ENCODE assay signal across 8 mouse cellular contexts in the genomic region with DNA sequence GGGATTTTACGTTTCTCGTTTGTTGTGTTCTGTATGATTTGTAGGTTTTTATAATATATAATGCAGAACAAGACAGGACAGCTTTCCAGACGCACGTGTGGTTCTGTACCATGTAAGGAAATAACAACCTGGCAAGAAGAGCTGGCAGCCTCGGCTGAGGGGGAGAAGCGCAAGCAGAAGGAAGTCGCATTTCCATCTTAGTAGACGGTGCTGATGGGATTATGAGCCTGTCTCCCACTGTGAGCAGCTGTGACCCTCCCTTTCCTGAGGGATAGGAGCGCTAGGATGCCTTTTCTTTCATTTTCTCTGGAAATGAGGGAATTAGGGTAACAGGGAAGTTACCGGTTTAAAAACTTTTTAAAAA. TPM values are rescaled to one million over a fixed set of nuclear protein-coding genes. Genes with fewer than 3 reads are reported as not detected.
A peak's percentile ranks its signal among the peaks of the same experiment; 100 is the strongest.
DNase-seq lines count a peak whose midpoint lies in the region; ATAC-seq and TF ChIP-seq lines count a peak whose summit lies in the region.

No protein-coding gene starts in this region.

- no peaks in the 10 kb centered on the region for H3K27me3 ChIP-seq in heart, adult 2 months (ENCODE audit: control insufficient read depth, insufficient read depth, low read length)
- H3K27me3 ChIP-seq in limb, embryonic 11.5 days (ENCODE audit: control insufficient read depth, insufficient read depth, low read length) = peaks cover 6% of the 10 kb centered on the region; the same call in 1 of the 2 replicates
- peaks cover 4% of the 10 kb centered on the region for H3K27me3 ChIP-seq in stomach, embryonic 15.5 days (replicated peaks)

- H3K36me3 ChIP-seq in heart, adult 2 months (ENCODE audit: control insufficient read depth, insufficient read depth, low read length) = no peaks in the 10 kb centered on the region
- no peaks in the 10 kb centered on the region for H3K36me3 ChIP-seq in limb, embryonic 11.5 days (ENCODE audit: control insufficient read depth, insufficient read depth, low read length)
- no peaks in the 10 kb centered on the region for H3K36me3 ChIP-seq in stomach, embryonic 15.5 days

- DNase-seq in heart, adult 2 months = no peak
- DNase-seq in heart, adult 11 months = no peak
- peak; percentile 69 for DNase-seq in retina, postnatal 1 day
- no peak for DNase-seq in retina, embryonic 14.5 days (ENCODE audit: low spot score)
- peak; percentile 44 for DNase-seq in limb, embryonic 11.5 days (ENCODE audit: low spot score)
- DNase-seq in gastrocnemius, postnatal 25 days = no peak
- DNase-seq in left cerebral cortex, adult 18-20 months (ENCODE audit: low spot score in 2 of 2) = no peak

- no peaks in the 10 kb centered on the region for H3K4me1 ChIP-seq in heart, adult 2 months (ENCODE audit: control insufficient read depth, insufficient read depth, low read length)
- H3K4me1 ChIP-seq in limb, embryonic 11.5 days (ENCODE audit: control insufficient read depth, insufficient read depth, low read length) = 0 out of 2 replicates have a peak, but pooled peaks cover 3% of the 10 kb centered on the region
- 0 out of 2 replicates have a peak, but pooled peaks cover 4% of the 10 kb centered on the region for H3K4me1 ChIP-seq in stomach, embryonic 15.5 days

- intact Hi-C loops in heart, adult 2 months (cut with DNase I) = no loop called here

- H3K9ac ChIP-seq in heart, adult 2 months (ENCODE audit: low read depth, low read length) = no peak overlapping the region; the same call in 1 of the 2 replicates
- no peak overlapping the region for H3K9ac ChIP-seq in limb, embryonic 11.5 days (ENCODE audit: low read length)
- H3K9ac ChIP-seq in stomach, embryonic 15.5 days = peak overlapping the region; percentile 26; the same call in 1 of the 2 replicates

- TF ChIP-seq EP300 in heart, adult 2 months (IDR thresholded peaks at IDR 0.05; ENCODE audit: insufficient read depth, low read depth, low read length) = no peak

- H3K27ac ChIP-seq in heart, adult 2 months = no peak overlapping the region
- H3K27ac ChIP-seq in limb, embryonic 11.5 days (replicated peaks; ENCODE audit: low read depth, low read length) = no peak overlapping the region
- H3K27ac ChIP-seq in stomach, embryonic 15.5 days = no peak overlapping the region

- peak overlapping the region; percentile 50 for H3K4me2 ChIP-seq in limb, embryonic 11.5 days (ENCODE audit: low read depth, severe bottlenecking)
- peak overlapping the region; percentile 68 for H3K4me2 ChIP-seq in stomach, embryonic 15.5 days

- no peaks in the 10 kb centered on the region for H3K79me2 ChIP-seq in heart, adult 2 months (replicated peaks; ENCODE audit: control insufficient read depth, insufficient read depth, low read length)

- no peak for ATAC-seq in limb, embryonic 11.5 days (ENCODE audit: insufficient number of reproducible peaks, low FRiP score, low TSS enrichment, low read depth)
- no peak for ATAC-seq in stomach, embryonic 15.5 days (ENCODE audit: insufficient read depth, low FRiP score, low read depth)

- peak overlapping the region; percentile 49 for H3K4me3 ChIP-seq in heart, adult 2 months
- H3K4me3 ChIP-seq in limb, embryonic 11.5 days (ENCODE audit: low read depth, low read length) = peak overlapping the region; percentile 21
- peak overlapping the region; percentile 38 for H3K4me3 ChIP-seq in stomach, embryonic 15.5 days (replicated peaks)

- WGBS in heart, adult 2 months = 5% methylated on average over 10 of the region's 10 CpGs
- 4% methylated on average over 10 of the region's 10 CpGs for WGBS in limb, embryonic 11.5 days
- WGBS in stomach, embryonic 15.5 days = 2% methylated on average over 10 of the region's 10 CpGs

- H3K9me3 ChIP-seq in limb, embryonic 11.5 days (ENCODE audit: control insufficient read depth, low read length) = no peaks in the 10 kb centered on the region
- no peaks in the 10 kb centered on the region for H3K9me3 ChIP-seq in stomach, embryonic 15.5 days

- TF ChIP-seq CTCF in heart, adult 2 months (IDR thresholded peaks at IDR 0.05) = no peak

- no peak for TF ChIP-seq POLR2A in heart, adult 2 months (IDR thresholded peaks at IDR 0.05; ENCODE audit: insufficient read depth, low read depth, low read length)

RNA-seq across cellular contexts. Expression of a gene that starts 9.3 kb away (rescaled TPM):
- total RNA-seq in heart, adult 2 months (2021) = 100 to 1,000 TPM; 140 to 141 TPM
- polyA plus RNA-seq in heart, adult 2 months (2012; rRNA removed) = 125 and 178 TPM in 2 replicates
- polyA plus RNA-seq in limb, embryonic 11.5 days (2014; fragmentation: Nextera tagmentation; extraction: Ambion mirVana) = 9.8 and 11.3 TPM in 2 replicates
- 23.5 and 24.6 TPM in 2 replicates for polyA plus RNA-seq in stomach, embryonic 15.5 days (2015; fragmentation: Nextera tagmentation; extraction: Ambion mirVana)
- 10 to 100 TPM; 65.8 to 77.9 TPM for total RNA-seq in gastrocnemius, postnatal 25 days (2021)
- 10 to 100 TPM; 39.4 to 39.8 TPM for total RNA-seq in left cerebral cortex, adult 18-20 months (2021)

Comparison
In these comparisons a context has a peak if more than half of its experiments do, and no peak if none do; other contexts are left out.
1. DNase-seq: peak in retina, postnatal 1 day (single experiment) and limb, embryonic 11.5 days (single experiment); none in heart, adult 2 months (0 of 2), heart, adult 11 months (single experiment), retina, embryonic 14.5 days (single experiment), gastrocnemius, postnatal 25 days (single experiment) and left cerebral cortex, adult 18-20 months (0 of 2).
2. Peak in every context shown above with its lines, with median percentiles within 50 percentile points of each other: H3K4me3 ChIP-seq.